In genomic region chr8:25438021-25438620, GRCm38 (mm10) we compare ENCODE assay signal across 24 mouse cellular contexts.
DNase-seq lines count a peak whose midpoint lies in the region; ATAC-seq lines count a peak whose summit lies in the region.
"Had no signal": no experiment of that assay in that cellular context is flagged by ENCODE, and none has a peak within 500 bp of the region (broad histone marks: within the 10 kb centered on the region; RNA-seq: fewer than 3 reads in every experiment).

No protein-coding gene starts in this region.

- 0 out of 2 replicates have a peak overlapping the region, but pooled peaks have one; percentile 5 for H3K27ac ChIP-seq in embryonic facial prominence, embryonic 15.5 days (replicated peaks)
- H3K27ac ChIP-seq in forebrain, embryonic 10.5 days = no peak overlapping the region
- H3K27ac ChIP-seq: forebrain, embryonic 12.5 days; heart, embryonic 10.5 days; heart, embryonic 15.5 days; hindbrain, embryonic 12.5 days; liver, embryonic 14.5 days; macrophage had no signal

- H3K4me3 ChIP-seq in embryonic facial prominence, embryonic 15.5 days (replicated peaks) = no peak overlapping the region
- H3K4me3 ChIP-seq in forebrain, embryonic 10.5 days = no peak overlapping the region
- H3K4me3 ChIP-seq: forebrain, embryonic 12.5 days; heart, embryonic 10.5 days; heart, embryonic 15.5 days; hindbrain, embryonic 12.5 days had no signal

- DNase-seq in right cerebral cortex, adult 18-20 months = peak; percentile 15
- no peak for DNase-seq in right cerebral cortex, postnatal 4 days
- DNase-seq in NIH3T3 (ENCODE audit: low read depth) = peak; percentile 68
- DNase-seq in forebrain, embryonic 10.5 days (ENCODE audit: extremely low spot score, low spot score) = no peak
- DNase-seq in heart, adult 11 months = no peak
- no peak for DNase-seq in adrenal gland, postnatal 25 days
- DNase-seq: adrenal gland, postnatal 14 days; cerebellum, adult 18-20 months; forebrain, postnatal 0 days; gastrocnemius, postnatal 14 days; kidney, adult 8-10 months; kidney, postnatal 14 days; liver; lung, adult 2 months; lung, postnatal 10 days; midbrain, embryonic 14.5 days had no signal

- no peaks in the 10 kb centered on the region for H3K27me3 ChIP-seq in embryonic facial prominence, embryonic 15.5 days
- peaks cover 27% of the 10 kb centered on the region for H3K27me3 ChIP-seq in forebrain, embryonic 10.5 days (ENCODE audit: poor library complexity, severe bottlenecking)
- H3K27me3 ChIP-seq: heart, embryonic 15.5 days had no signal

- H3K4me1 ChIP-seq in embryonic facial prominence, embryonic 15.5 days = peaks cover 22% of the 10 kb centered on the region
- H3K4me1 ChIP-seq in forebrain, embryonic 10.5 days = peaks cover 27% of the 10 kb centered on the region

- 68% methylated on average over 9 of the region's 9 CpGs for WGBS in embryonic facial prominence, embryonic 15.5 days
- 80% methylated on average over 9 of the region's 9 CpGs for WGBS in forebrain, embryonic 10.5 days

- H3K9me3 ChIP-seq in embryonic facial prominence, embryonic 15.5 days (replicated peaks) = no peaks in the 10 kb centered on the region
- H3K9me3 ChIP-seq in forebrain, embryonic 10.5 days = peaks cover 5% of the 10 kb centered on the region; the same call in 1 of the 2 replicates
- H3K9me3 ChIP-seq: forebrain, embryonic 12.5 days; heart, embryonic 10.5 days; heart, embryonic 15.5 days; hindbrain, embryonic 12.5 days had no signal

- no peak overlapping the region for H3K4me2 ChIP-seq in embryonic facial prominence, embryonic 15.5 days (replicated peaks)
- H3K4me2 ChIP-seq: forebrain, embryonic 12.5 days; heart, embryonic 15.5 days; hindbrain, embryonic 12.5 days had no signal

- no peaks in the 10 kb centered on the region for H3K36me3 ChIP-seq in embryonic facial prominence, embryonic 15.5 days
- no peaks in the 10 kb centered on the region for H3K36me3 ChIP-seq in forebrain, embryonic 10.5 days (replicated peaks)
- H3K36me3 ChIP-seq: forebrain, embryonic 12.5 days; heart, embryonic 10.5 days; heart, embryonic 15.5 days; hindbrain, embryonic 12.5 days had no signal

- no peak for ATAC-seq in embryonic facial prominence, embryonic 15.5 days (ENCODE audit: insufficient number of reproducible peaks, low FRiP score, low TSS enrichment, low read depth)
- ATAC-seq: forebrain, postnatal 0 days; intestine, embryonic 16.5 days had no signal

- no peak overlapping the region for H3K9ac ChIP-seq in embryonic facial prominence, embryonic 15.5 days
- H3K9ac ChIP-seq: forebrain, embryonic 12.5 days; forebrain, postnatal 0 days; heart, embryonic 15.5 days; hindbrain, embryonic 12.5 days; liver, embryonic 14.5 days had no signal

Comparison
In these comparisons a context has a peak if more than half of its experiments do, and no peak if none do; other contexts are left out.
1. DNase-seq: peak in right cerebral cortex, adult 18-20 months (single experiment) and NIH3T3 (single experiment); none in right cerebral cortex, postnatal 4 days (single experiment), forebrain, embryonic 10.5 days (single experiment), heart, adult 11 months (single experiment) and adrenal gland, postnatal 25 days (single experiment).